Mouse (Mus musculus): ENCODE data around the gene Gm49383. TPM values are rescaled to one million over a fixed set of nuclear protein-coding genes. Genes with fewer than 3 reads are reported as not detected.

The Gm49383 gene
- total and polyA plus RNA-seq, 3 experiments, result 1.00 to 3.1 (median 2.2) TPM

DNA sequence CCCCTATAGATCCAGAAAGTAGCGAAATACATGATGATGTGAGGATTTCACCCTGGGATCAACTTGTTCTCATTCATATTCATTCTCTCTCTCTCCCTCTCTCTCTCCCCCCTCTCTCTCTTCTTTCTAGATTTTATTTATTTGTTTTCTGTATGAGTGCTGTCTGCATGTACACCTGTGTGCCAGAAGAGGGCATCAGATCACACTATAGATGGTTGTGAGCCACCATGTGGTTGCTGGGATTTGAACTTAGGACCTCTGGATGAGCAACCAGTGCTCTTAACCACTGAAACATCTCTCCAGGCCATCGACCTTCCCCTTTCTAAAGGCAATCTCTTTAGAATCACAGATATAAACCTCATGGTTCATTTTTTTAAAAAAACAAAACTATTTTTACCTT, 11.6 kb upstream of the Gm49383 start:
- no peaks in the 10 kb centered on the region for H3K36me3 ChIP-seq (ENCODE audit: control insufficient read depth, insufficient read depth, low read length)
- no peak for DNase-seq
- no peak overlapping the region for H3K27ac ChIP-seq
- 96% methylated on average over 2 of the region's 2 CpGs for WGBS
- H3K4me3 ChIP-seq, result no peak overlapping the region
- H3K9ac ChIP-seq (ENCODE audit: low read depth, low read length), result no peak overlapping the region
- TF ChIP-seq EP300 (IDR thresholded peaks at IDR 0.05; ENCODE audit: insufficient read depth, low read depth, low read length), result no peak
- peak; percentile 40 for TF ChIP-seq CTCF (IDR thresholded peaks at IDR 0.05)
- TF ChIP-seq POLR2A (IDR thresholded peaks at IDR 0.05; ENCODE audit: insufficient read depth, low read depth, low read length), result no peak
- intact Hi-C loops (cut with DNase I), result no loop called here
- H3K79me2 ChIP-seq (replicated peaks; ENCODE audit: control insufficient read depth, insufficient read depth, low read length), result no peaks in the 10 kb centered on the region
- no peaks in the 10 kb centered on the region for H3K4me1 ChIP-seq (ENCODE audit: control insufficient read depth, insufficient read depth, low read length)
- no peaks in the 10 kb centered on the region for H3K27me3 ChIP-seq (ENCODE audit: control insufficient read depth, insufficient read depth, low read length)

GRCm38 (mm10) chr12:69207926-69208325, 11.0 kb upstream of the Gm49383 start:
- TF ChIP-seq POLR2A (IDR thresholded peaks at IDR 0.05; ENCODE audit: insufficient read depth, low read depth, low read length) (no peak), EP300 (IDR thresholded peaks at IDR 0.05; ENCODE audit: insufficient read depth, low read depth, low read length) (no peak), CTCF (IDR thresholded peaks at IDR 0.05) (no peak)
- Histone ChIP-seq H3K4me1 (ENCODE audit: control insufficient read depth, insufficient read depth, low read length) (no peaks in the 10 kb centered on the region), H3K4me3 (no peak overlapping the region), H3K9ac (ENCODE audit: low read depth, low read length) (no peak overlapping the region), H3K27me3 (ENCODE audit: control insufficient read depth, insufficient read depth, low read length) (no peaks in the 10 kb centered on the region), H3K79me2 (replicated peaks; ENCODE audit: control insufficient read depth, insufficient read depth, low read length) (no peaks in the 10 kb centered on the region), H3K27ac (no peak overlapping the region), H3K36me3 (ENCODE audit: control insufficient read depth, insufficient read depth, low read length) (no peaks in the 10 kb centered on the region)
- DNase-seq, result no peak
- 95% methylated on average over 7 of the region's 7 CpGs for WGBS
- intact Hi-C loops (cut with DNase I), result no loop called here

DNA sequence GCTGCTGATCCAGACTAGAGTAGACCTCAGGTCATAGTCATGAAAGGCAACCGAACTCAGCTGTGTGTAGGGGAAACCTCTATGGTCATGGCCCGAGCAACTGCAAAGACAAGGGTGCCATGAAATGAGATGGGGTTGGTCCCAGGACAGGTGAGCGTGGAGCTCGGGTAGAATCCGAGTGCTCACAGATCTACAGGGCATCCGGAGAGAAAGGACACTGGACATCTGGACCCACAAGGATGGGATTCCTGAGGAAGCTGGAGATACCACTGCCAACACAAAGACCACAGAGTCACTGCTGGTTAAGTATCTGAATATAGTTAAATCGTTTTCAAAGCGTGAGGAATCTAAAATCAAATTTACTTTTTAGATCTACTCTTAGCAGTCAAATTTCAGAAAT, 10.5 kb upstream of the Gm49383 start:
- no peak overlapping the region for H3K9ac ChIP-seq (ENCODE audit: low read depth, low read length)
- 93% methylated on average over 8 of the region's 8 CpGs for WGBS
- H3K4me3 ChIP-seq, result no peak overlapping the region
- H3K27me3 ChIP-seq (ENCODE audit: control insufficient read depth, insufficient read depth, low read length), result no peaks in the 10 kb centered on the region
- TF ChIP-seq CTCF (IDR thresholded peaks at IDR 0.05) (no peak), POLR2A (IDR thresholded peaks at IDR 0.05; ENCODE audit: insufficient read depth, low read depth, low read length) (no peak), EP300 (IDR thresholded peaks at IDR 0.05; ENCODE audit: insufficient read depth, low read depth, low read length) (no peak)
- no peak for DNase-seq
- no peak overlapping the region for H3K27ac ChIP-seq
- H3K36me3 ChIP-seq (ENCODE audit: control insufficient read depth, insufficient read depth, low read length), result no peaks in the 10 kb centered on the region
- H3K4me1 ChIP-seq (ENCODE audit: control insufficient read depth, insufficient read depth, low read length), result no peaks in the 10 kb centered on the region
- H3K79me2 ChIP-seq (replicated peaks; ENCODE audit: control insufficient read depth, insufficient read depth, low read length), result no peaks in the 10 kb centered on the region
- intact Hi-C loops (cut with DNase I), result no loop called here

GRCm38 (mm10) chr12:69204052-69204833, 7.3 kb upstream of the Gm49383 start, which contains the start of gene Gm49384:
Gene Gm49384, minus strand, starts transcription at chr12:69204267.
- H3K36me3 ChIP-seq (ENCODE audit: control insufficient read depth, insufficient read depth, low read length), result 0 out of 2 replicates have a peak, but pooled peaks cover 3% of the 10 kb centered on the region
- H3K4me1 ChIP-seq (ENCODE audit: control insufficient read depth, insufficient read depth, low read length), result no peaks in the 10 kb centered on the region
- no peak within 1 kb of the TSS for H3K27ac ChIP-seq
- intact Hi-C loops (cut with DNase I), result no loop called here
- H3K27me3 ChIP-seq (ENCODE audit: control insufficient read depth, insufficient read depth, low read length), result no peaks in the 10 kb centered on the region
- no peak for DNase-seq
- H3K4me3 ChIP-seq, result no peak within 1 kb of the TSS
- no peaks in the 10 kb centered on the region for H3K79me2 ChIP-seq (replicated peaks; ENCODE audit: control insufficient read depth, insufficient read depth, low read length)
- TF ChIP-seq POLR2A (IDR thresholded peaks at IDR 0.05; ENCODE audit: insufficient read depth, low read depth, low read length) (no peak), CTCF (IDR thresholded peaks at IDR 0.05) (no peak), EP300 (IDR thresholded peaks at IDR 0.05; ENCODE audit: insufficient read depth, low read depth, low read length) (no peak)
- no peak within 1 kb of the TSS for H3K9ac ChIP-seq (ENCODE audit: low read depth, low read length)
- WGBS, result 78% methylated on average over 16 of the region's 16 CpGs

GRCm38 (mm10) chr12:69198985-69199384, 2.1 kb upstream of the Gm49383 start:
- intact Hi-C loops (cut with DNase I), result loop anchor here (5.0 kb wide), 2 partner anchors 43 to 98 kb away; partner anchors contain the start of genes Klhdc1 and Klhdc2
- 0 out of 2 replicates have a peak, but pooled peaks cover 3% of the 10 kb centered on the region for H3K36me3 ChIP-seq (ENCODE audit: control insufficient read depth, insufficient read depth, low read length)
- TF ChIP-seq POLR2A (IDR thresholded peaks at IDR 0.05; ENCODE audit: insufficient read depth, low read depth, low read length), result no peak
- TF ChIP-seq CTCF (IDR thresholded peaks at IDR 0.05), result no peak
- TF ChIP-seq EP300 (IDR thresholded peaks at IDR 0.05; ENCODE audit: insufficient read depth, low read depth, low read length), result no peak
- H3K27ac ChIP-seq, result no peak overlapping the region
- no peak overlapping the region for H3K4me3 ChIP-seq
- H3K79me2 ChIP-seq (replicated peaks; ENCODE audit: control insufficient read depth, insufficient read depth, low read length), result no peaks in the 10 kb centered on the region
- H3K9ac ChIP-seq (ENCODE audit: low read depth, low read length), result no peak overlapping the region
- no peak for DNase-seq
- H3K27me3 ChIP-seq (ENCODE audit: control insufficient read depth, insufficient read depth, low read length), result no peaks in the 10 kb centered on the region
- peaks cover 4% of the 10 kb centered on the region for H3K4me1 ChIP-seq (ENCODE audit: control insufficient read depth, insufficient read depth, low read length)

DNA sequence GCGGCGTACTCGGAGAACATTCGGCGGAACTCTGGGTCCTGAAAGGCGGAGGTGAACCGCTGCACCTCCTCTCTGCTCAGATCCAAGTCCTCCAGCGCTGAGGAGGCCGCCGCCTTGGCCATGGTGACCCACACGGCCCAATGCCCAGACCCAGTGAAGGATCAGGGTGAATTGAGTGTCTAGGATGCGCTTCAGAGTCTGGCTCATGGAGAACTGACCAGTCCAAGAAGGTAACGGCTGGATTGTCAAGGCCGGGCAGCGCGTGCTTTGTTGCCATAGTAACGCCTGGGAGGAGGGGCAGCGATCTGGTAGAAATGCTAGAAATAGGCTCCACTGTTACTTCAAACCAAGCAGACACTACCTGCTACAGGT, 1.2 kb upstream of the Gm49383 start, which contains the start of gene Dnaaf2:
Dnaaf2 (minus strand) TSS at position 266 of the 372 bp plus-strand sequence.
- 0 out of 2 replicates have a peak, but pooled peaks cover 3% of the 10 kb centered on the region for H3K36me3 ChIP-seq (ENCODE audit: control insufficient read depth, insufficient read depth, low read length)
- intact Hi-C loops (cut with DNase I), result loop anchor here (5.0 kb wide), 2 partner anchors 44 to 99 kb away; partner anchors contain the start of genes Klhdc1 and Klhdc2
- TF ChIP-seq EP300 (IDR thresholded peaks at IDR 0.05; ENCODE audit: insufficient read depth, low read depth, low read length), result no peak
- TF ChIP-seq POLR2A (IDR thresholded peaks at IDR 0.05; ENCODE audit: insufficient read depth, low read depth, low read length), result no peak
- no peak for TF ChIP-seq CTCF (IDR thresholded peaks at IDR 0.05)
- peak within 1 kb of the TSS; percentile 85 for H3K27ac ChIP-seq
- H3K9ac ChIP-seq (ENCODE audit: low read depth, low read length), result peak within 1 kb of the TSS; percentile 94
- no peaks in the 10 kb centered on the region for H3K79me2 ChIP-seq (replicated peaks; ENCODE audit: control insufficient read depth, insufficient read depth, low read length)
- under 1% methylated on average over 18 of the region's 18 CpGs for WGBS
- H3K4me1 ChIP-seq (ENCODE audit: control insufficient read depth, insufficient read depth, low read length), result peaks cover 4% of the 10 kb centered on the region
- H3K27me3 ChIP-seq (ENCODE audit: control insufficient read depth, insufficient read depth, low read length), result no peaks in the 10 kb centered on the region
- peak within 1 kb of the TSS; percentile 98 for H3K4me3 ChIP-seq
- peak in 1 of 2 experiments; percentile 65 for DNase-seq

Measured in heart, adult 2 months (tissue).